Mouse (Mus musculus) heart, postnatal 0 days (tissue): ENCODE data around the gene Glyctk. TPM values are rescaled to one million over a fixed set of nuclear protein-coding genes. Genes with fewer than 3 reads are reported as not detected.

ENCODE experiments used
- ATAC-seq: fragments of 200-750 bp; cut with Nextera tagmentation; 2 replicates; pipeline ENCODE4 v1.8.0; 2017; ENCODE audit warnings: low read depth, moderate number of reproducible peaks, moderate library complexity; ENCODE audit not compliant: insufficient read depth
- DNase-seq: peaks from one replicate; pipeline ENCODE4 v3.0.0-alpha.2; 2016; ENCODE audit warnings: low spot score
- H3K27ac ChIP-seq: fragments of 300-500 bp; sonication (generic); 2 replicates; pipeline ENCODE4 v1.5.1; 2014; ENCODE audit warnings: low read depth, mild to moderate bottlenecking
- H3K27me3 ChIP-seq: fragments of 300-500 bp; sonication (generic); 2 replicates; pipeline ENCODE4 v1.6.1; 2014; ENCODE audit warnings: low read length, mixed read lengths; ENCODE audit not compliant: control insufficient read depth, insufficient read depth
- H3K36me3 ChIP-seq: fragments of 300-500 bp; sonication (generic); replicated peaks from 2 replicates; pipeline ENCODE4 v1.6.1; 2014; ENCODE audit warnings: low read length, mixed read lengths; ENCODE audit not compliant: control insufficient read depth, insufficient read depth
- H3K4me1 ChIP-seq: fragments of 300-500 bp; sonication (generic); 2 replicates; pipeline ENCODE4 v1.6.1; 2014; ENCODE audit warnings: antibody characterized with exemption; ENCODE audit not compliant: control insufficient read depth, insufficient read depth
- H3K4me2 ChIP-seq: fragments of 300-500 bp; sonication (generic); 2 replicates; pipeline ENCODE4 v1.6.1; 2014; ENCODE audit warnings: low read depth, mild to moderate bottlenecking, low read length, moderate library complexity
- H3K4me3 ChIP-seq: fragments of 300-500 bp; sonication (generic); 2 replicates; pipeline ENCODE4 v1.5.1; 2014; ENCODE audit warnings: low read depth, low read length
- H3K9ac ChIP-seq: fragments of 300-500 bp; sonication (generic); replicated peaks from 2 replicates; pipeline ENCODE4 v1.6.1; 2014; ENCODE audit warnings: low read depth, low read length, mixed read lengths
- H3K9me3 ChIP-seq: fragments of 300-500 bp; sonication (generic); replicated peaks from 2 replicates; pipeline ENCODE4 v1.6.1; 2016; ENCODE audit warnings: low read length; ENCODE audit not compliant: control insufficient read depth
- CTCF ChIP-seq: IDR thresholded peaks from 2 replicates; pipeline ENCODE4 v1.5.1; 2016; ENCODE audit warnings: antibody characterized with exemption, control low read depth, low read depth
- EP300 ChIP-seq: IDR thresholded peaks from 2 replicates; pipeline ENCODE4 v1.6.1; 2016; ENCODE audit warnings: antibody characterized with exemption, low read depth
- WGBS: fragments of 180-500 bp; shearing (Covaris S2); extraction: QIAGEN DNeasy Blood & Tissue Kit; methylation state at CpG from one replicate; pipeline ENCODE4 v1.1.7; 2014; 5-methylcytosine and 5-hydroxymethylcytosine counted together
- polyA plus RNA-seq: library from polyadenylated mRNA; unstranded; fragments of >200 nt; fragmentation: Nextera tagmentation; extraction: Ambion mirVana; gene quantifications from 2 replicates; pipeline ENCODE4 v1.2.1, GENCODE M21; 2015
- total RNA-seq: library from RNA; depleted of rRNA; stranded (reverse); fragments of >200 nt; gene quantifications from 2 replicates; pipeline ENCODE4 v1.2.3, GENCODE M21; 2014; ENCODE audit warnings: low replicate concordance

Glyctk gene
- total and polyA plus RNA-seq, 2 experiments from 2014 or later, result 0.90 to 2.5 TPM

DNA sequence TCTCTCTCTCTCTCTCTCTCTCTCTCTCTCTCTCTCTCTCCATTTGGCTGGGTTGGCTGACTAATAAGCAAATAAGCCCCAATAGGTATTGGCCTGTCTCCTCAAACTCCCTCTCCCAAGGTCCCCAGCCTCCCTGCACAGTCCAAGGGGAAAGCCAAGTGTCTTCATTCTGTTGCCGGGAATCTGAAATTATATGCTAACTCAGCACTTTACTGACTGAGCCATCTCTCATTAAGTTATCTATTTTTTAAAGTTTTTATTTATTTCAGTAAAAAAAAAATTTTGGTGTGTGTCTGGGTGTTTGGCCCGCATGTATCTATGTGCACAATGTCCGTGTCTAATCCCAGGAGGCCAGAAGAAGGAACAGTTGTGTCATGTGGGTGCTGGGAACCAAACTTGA lies 44.0 kb upstream of the Glyctk start:
- H3K36me3 ChIP-seq, result no peaks in the 10 kb centered on the region
- no peaks in the 10 kb centered on the region for H3K27me3 ChIP-seq
- DNase-seq (no peak), ATAC-seq (no peak)
- H3K27ac ChIP-seq, result no peak overlapping the region
- peaks cover 41% of the 10 kb centered on the region for H3K4me1 ChIP-seq
- H3K9ac ChIP-seq, result no peak overlapping the region
- WGBS, result 85% methylated on average over 3 of the region's 3 CpGs
- H3K4me3 ChIP-seq, result no peak overlapping the region
- no peaks in the 10 kb centered on the region for H3K9me3 ChIP-seq
- peak overlapping the region; percentile 73 for H3K4me2 ChIP-seq
- no peak for TF ChIP-seq CTCF
- no peak for TF ChIP-seq EP300

DNA sequence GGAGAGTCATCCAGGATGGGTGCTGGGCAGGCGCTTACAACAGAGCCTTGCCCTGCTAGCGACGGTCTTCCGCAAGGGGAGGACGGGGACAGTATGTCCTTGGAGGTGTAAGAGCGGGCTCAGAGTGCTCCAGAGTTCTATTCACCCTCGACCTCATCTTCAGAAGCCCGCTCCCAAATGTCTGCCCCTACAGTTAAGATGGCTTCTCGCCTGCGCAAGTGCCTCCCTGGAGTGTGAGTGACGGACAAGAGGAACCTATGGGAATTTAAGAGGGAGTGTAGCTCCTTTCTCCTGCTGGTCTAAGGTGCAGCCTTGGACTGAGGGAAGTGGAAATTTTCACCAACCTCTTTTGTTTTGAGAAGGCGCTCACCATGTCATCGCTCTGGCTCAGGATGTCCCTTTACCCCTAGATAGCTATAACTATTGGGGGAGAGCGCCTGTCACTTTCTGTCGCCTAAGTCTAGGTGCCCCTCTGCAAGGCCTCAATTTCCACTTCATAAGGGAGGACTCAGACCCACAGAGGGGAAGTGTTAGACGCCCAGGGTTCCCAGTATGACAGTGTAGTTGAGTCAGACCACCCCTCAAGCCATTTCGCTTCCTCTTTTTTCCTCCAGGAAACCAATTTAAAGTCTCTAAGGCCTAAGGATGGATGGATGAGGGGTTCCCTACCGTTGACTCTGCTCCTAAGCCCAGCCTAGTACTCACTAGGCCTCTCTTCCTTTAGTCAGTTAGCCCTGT lies 41.8 kb upstream of the Glyctk start, which contains the start of gene Ppm1m:
Gene Ppm1m, minus strand, starts transcription at position 212 of the 738 bp plus-strand sequence.
- peaks cover 23% of the 10 kb centered on the region for H3K4me1 ChIP-seq
- H3K27me3 ChIP-seq, result no peaks in the 10 kb centered on the region
- TF ChIP-seq CTCF (no peak), EP300 (no peak)
- 46% methylated on average over 18 of the region's 18 CpGs for WGBS
- 0 out of 2 replicates have a peak, but pooled peaks cover 10% of the 10 kb centered on the region for H3K36me3 ChIP-seq
- no peak for ATAC-seq
- peak within 1 kb of the TSS; percentile 4 for H3K27ac ChIP-seq
- DNase-seq, result no peak
- H3K9me3 ChIP-seq, result no peaks in the 10 kb centered on the region
- H3K4me3 ChIP-seq, result peak within 1 kb of the TSS; percentile 61
- peak within 1 kb of the TSS; percentile 61 for H3K4me2 ChIP-seq
- peak within 1 kb of the TSS; percentile 55 for H3K9ac ChIP-seq

DNA sequence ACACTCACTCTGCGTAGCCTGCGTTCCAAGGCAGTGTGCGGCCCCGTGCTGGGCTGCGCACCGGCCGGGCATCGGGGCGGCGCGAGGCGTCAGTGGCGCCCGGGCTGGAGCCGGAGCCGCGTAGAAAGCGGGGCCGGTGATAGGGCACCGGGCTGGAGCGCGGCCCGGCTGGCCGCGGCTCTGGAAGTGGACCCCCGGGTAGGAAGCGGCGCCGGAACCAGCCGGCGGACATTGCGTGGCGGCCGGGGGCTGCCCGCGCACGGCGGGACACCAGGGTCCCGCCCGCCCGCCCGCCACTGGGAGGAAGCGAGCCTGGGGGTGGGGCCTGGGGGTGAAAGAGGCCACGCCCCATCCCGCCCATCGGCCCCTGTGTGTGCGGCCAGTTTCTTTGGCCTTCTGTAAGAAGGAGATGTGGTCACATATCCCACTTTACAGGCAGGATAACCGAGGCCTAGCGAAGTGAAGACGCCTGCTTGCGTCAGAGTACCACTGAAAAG lies 41.1 kb upstream of the Glyctk start:
- H3K27me3 ChIP-seq, result no peaks in the 10 kb centered on the region
- peaks cover 16% of the 10 kb centered on the region for H3K4me1 ChIP-seq
- H3K4me3 ChIP-seq, result peak overlapping the region; percentile 61
- H3K27ac ChIP-seq, result peak overlapping the region; percentile 4; the same call in 1 of the 2 replicates
- H3K4me2 ChIP-seq, result peak overlapping the region; percentile 61
- DNase-seq (peak; percentile 72), ATAC-seq (peak; percentile 56)
- under 1% methylated on average over 41 of the region's 51 CpGs for WGBS
- 0 out of 2 replicates have a peak, but pooled peaks cover 12% of the 10 kb centered on the region for H3K36me3 ChIP-seq
- peak overlapping the region; percentile 55 for H3K9ac ChIP-seq
- TF ChIP-seq EP300 (no peak), CTCF (no peak)
- no peaks in the 10 kb centered on the region for H3K9me3 ChIP-seq

DNA sequence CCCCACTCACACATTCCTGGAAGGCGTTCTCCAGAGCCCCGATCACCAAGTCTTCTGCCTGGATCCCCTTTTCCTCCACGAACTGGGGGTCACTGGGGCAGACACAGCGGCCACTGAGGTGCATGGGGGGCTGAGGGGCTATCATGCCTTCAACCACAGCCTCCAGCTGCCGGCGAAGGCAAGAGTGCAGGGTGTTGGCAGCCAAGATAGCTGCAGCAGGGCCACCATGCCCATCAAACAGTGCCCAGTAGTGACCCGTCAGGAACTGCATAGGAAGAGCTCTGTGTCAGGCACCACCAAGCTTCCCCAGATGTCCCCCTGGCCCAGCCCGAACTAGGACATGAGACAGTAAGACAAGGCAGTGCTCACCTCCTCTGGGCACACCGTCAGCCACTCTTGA lies 39.8 kb upstream of the Glyctk start:
- 93% methylated on average over 9 of the region's 9 CpGs for WGBS
- Histone ChIP-seq H3K27ac (no peak overlapping the region), H3K4me2 (no peak overlapping the region), H3K27me3 (no peaks in the 10 kb centered on the region), H3K36me3 (0 out of 2 replicates have a peak, but pooled peaks cover 13% of the 10 kb centered on the region), H3K9me3 (no peaks in the 10 kb centered on the region), H3K9ac (no peak overlapping the region), H3K4me3 (no peak overlapping the region), H3K4me1 (0 out of 2 replicates have a peak, but pooled peaks cover 8% of the 10 kb centered on the region)
- ATAC-seq (no peak), DNase-seq (no peak)
- no peak for TF ChIP-seq EP300
- TF ChIP-seq CTCF, result no peak

DNA sequence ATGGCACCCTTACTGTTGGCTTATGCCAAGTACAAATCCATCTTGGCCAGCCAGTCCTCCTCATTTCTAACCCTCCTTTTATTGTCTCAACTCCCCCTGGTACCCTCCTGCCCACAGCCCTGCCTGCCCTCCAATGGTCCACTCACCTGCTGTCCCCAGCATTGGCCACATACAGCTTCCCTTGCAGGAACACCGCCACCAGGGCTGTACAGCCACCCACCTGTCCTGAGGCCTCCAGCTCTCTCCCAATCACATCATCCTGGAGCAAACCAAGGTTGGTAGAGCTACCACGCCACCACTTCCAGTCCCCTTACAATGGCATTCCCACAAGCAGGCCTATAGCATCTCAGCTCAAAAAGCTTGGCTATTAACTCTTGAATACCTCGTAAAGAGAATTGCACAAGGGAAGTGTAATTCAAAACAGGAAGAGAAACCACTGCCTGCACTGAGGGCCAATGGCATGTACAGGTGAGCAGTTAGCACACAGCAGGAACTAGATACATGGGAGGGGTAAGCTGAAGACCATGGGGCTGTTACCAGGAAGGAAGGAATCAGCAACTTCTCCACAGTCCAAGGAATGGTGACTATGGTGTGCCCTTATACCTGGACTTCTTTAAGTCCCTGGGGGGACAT lies 39.3 kb upstream of the Glyctk start:
- H3K4me2 ChIP-seq, result no peak overlapping the region
- H3K9ac ChIP-seq, result no peak overlapping the region
- TF ChIP-seq EP300 (no peak), CTCF (no peak)
- DNase-seq (no peak), ATAC-seq (no peak)
- H3K4me3 ChIP-seq, result no peak overlapping the region
- no peaks in the 10 kb centered on the region for H3K27me3 ChIP-seq
- 0 out of 2 replicates have a peak, but pooled peaks cover 8% of the 10 kb centered on the region for H3K4me1 ChIP-seq
- H3K9me3 ChIP-seq, result no peaks in the 10 kb centered on the region
- WGBS, result 84% methylated on average over 3 of the region's 3 CpGs
- no peak overlapping the region for H3K27ac ChIP-seq
- peaks cover 18% of the 10 kb centered on the region; the same call in 1 of the 2 replicates for H3K36me3 ChIP-seq
